Mouse (Mus musculus) left cerebral cortex, adult 2 months (tissue): ENCODE measurements at regions not wholly inside any gene's neighbourhood (a gene's known extent, or its start where the extent isn't known, plus 50 kb on each side); places are given as distances from the start of the nearest gene placed in this dataset.
A peak's percentile ranks its signal among the peaks of the same experiment; 100 is the strongest.

Experiments
- DNase-seq, 2 experiments: peaks; one replicate each; pipeline ENCODE4 v3.0.0; 2021 to 2022; ENCODE audit warnings: low spot score in 2 of 2, mixed read lengths in 1 of 2; ENCODE audit errors: extremely low spot score in 1 of 2
- H3K27ac ChIP-seq: fragments of 200-600 bp; 2 replicates; pipeline ENCODE4 v1.8.1; 2022
- H3K4me3 ChIP-seq: fragments of 200-600 bp; 2 replicates; pipeline ENCODE4 v1.8.1; 2022
- CTCF ChIP-seq: fragments of 200-600 bp; IDR thresholded peaks from 2 replicates; pipeline ENCODE4 v1.8.1; 2022; ENCODE audit warnings: antibody characterized with exemption, mild to moderate bottlenecking, moderate library complexity
- intact Hi-C: fragments of 180-260 bp; cut with DNase I; formaldehyde crosslinking; loops from one replicate; pipeline ENCODE4 v1.15.1; 2025

DNA sequence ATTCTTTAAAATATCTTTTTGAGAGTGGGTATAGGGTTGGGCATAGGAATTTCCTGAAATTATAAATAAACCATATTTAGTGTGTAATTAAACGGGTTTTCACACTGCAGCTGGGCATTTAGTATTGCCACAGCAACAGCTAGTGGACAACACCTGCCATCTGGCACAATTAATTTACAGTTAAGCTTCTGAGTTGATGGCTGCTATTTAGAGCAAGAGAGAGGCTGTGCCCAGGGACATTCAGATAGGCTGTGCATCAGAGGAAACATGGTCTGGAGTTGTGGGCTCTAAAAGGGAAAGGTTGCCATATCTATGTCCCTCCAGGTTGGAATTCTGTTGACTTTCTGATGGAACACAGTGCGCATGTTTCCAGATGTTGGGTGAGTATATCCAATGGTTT lies 227.1 kb downstream of the Pth2r start:
- intact Hi-C loops = no loop called here
- H3K4me3 ChIP-seq = no peak overlapping the region
- DNase-seq = no peak
- no peak overlapping the region for H3K27ac ChIP-seq
- TF ChIP-seq CTCF = no peak

DNA sequence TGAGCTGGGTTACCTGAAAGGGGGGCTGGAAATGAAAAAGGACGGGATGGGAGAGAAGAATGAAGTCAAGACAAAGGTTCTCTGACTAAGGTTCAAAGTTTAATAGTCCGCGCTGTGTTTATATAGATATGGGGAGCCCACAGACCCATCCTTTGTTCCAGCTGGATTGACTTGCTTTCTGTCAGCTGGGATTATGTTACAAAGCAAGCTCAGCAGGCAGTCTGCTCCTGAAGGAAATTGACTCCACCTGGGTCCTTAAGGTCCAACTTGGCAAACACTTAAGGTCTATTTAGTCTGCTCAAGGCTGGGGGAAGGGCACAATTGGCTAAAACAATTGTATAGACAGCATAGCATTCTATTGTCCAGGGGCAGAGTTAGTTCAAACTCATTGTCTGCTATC lies 253.8 kb downstream of the Pth2r start:
- intact Hi-C loops = loop anchor here (5.0 to 10.0 kb wide), 2 partner anchors 203 to 1279 kb away; partner anchors contain the start of gene Kansl1l
- H3K4me3 ChIP-seq = no peak overlapping the region
- no peak overlapping the region for H3K27ac ChIP-seq
- no peak for DNase-seq
- no peak for TF ChIP-seq CTCF

DNA sequence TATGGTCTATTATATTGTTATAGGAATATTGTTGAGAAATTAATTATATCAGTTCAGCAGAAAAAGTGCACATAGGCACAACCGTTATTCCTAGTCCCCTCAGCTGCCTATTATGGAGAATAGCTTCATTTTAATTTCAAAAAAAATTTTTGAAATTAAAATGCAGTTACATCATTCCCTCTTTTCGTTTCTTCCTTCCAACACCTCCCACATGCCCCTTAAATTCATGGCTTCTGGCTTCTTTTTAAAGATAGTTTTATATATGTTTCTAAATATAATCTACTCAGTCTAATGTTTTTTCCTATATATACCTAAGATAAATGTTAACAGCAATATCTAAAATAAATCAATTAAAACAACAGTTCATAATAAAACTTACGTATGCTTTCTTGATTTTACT lies 256.7 kb downstream of the Pth2r start:
- Histone ChIP-seq H3K27ac (peak overlapping the region; percentile 71; the same call in 1 of the 2 replicates), H3K4me3 (no peak overlapping the region)
- no peak for TF ChIP-seq CTCF
- intact Hi-C loops = loop anchor here (5.0 to 10.0 kb wide), 2 partner anchors 206 to 1276 kb away; partner anchors contain the start of gene Kansl1l
- DNase-seq = no peak

DNA sequence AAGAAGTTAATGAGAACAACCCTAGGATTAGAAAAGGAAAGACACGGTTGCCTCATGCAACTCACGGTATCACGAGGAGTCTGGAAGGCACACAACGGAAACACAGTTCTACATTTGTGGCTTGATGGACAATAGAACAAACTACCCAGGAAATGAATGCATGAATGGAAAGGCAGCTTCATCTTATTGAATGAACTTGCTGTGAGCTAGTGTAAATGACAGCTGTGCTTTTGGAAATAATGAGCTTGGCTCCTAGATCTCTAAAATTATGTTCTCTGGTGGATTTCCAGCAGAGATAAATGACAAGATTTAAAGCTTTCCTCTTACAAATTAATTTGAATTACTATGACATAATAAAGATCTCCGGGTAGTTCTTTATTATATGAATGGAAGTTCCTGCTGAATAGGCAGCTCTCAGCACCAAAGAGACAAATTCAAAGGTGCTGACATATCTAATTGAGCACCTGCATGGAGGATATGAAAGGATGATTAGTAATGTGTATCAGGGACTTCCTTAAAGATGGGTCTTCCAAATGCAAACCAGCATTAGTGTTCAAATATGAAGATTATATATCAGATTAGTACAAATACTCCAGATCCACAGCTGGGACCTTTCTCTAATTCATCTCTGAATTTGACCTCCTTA lies 262.5 kb downstream of the Pth2r start:
- Histone ChIP-seq H3K4me3 (no peak overlapping the region), H3K27ac (no peak overlapping the region)
- TF ChIP-seq CTCF = no peak
- intact Hi-C loops = no loop called here
- no peak for DNase-seq

DNA sequence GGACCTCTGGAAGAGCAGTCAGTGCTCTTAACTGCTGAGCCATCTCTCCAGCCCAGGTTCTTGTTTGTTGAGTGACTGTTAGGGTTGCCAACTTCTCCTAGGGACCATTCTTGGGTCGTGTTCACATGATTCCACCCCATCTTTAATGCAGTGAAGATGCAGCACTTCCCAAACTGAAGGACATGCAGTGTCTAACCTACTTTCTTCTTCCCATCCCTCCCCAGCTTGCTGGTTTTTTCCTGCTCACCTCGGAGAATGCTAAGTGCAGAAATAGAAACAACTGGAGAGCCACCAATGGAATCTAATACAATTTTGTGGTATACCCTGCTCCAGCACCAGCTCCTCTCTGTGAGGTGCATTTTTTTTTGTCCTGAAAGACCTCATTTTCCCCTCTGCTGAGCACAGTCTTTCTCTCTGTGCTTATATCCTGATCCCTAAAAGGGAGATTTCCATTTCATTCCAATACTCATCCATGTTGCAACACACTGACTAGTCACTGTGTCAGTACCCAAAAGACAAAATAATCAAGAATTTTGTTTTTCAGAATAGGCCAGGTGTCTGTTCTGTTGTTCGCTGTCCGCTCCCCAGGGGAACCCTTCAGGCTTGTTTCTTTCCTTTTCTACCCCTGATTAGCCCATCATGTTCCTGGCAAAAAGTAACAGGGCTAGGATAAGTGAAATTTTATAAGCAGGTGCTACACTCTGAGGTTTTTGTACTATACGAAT lies 263.6 kb downstream of the Pth2r start:
- intact Hi-C loops = loop anchor here (5.0 kb wide), 1 partner anchor 92 kb away; no protein-coding TSS in a partner anchor
- Histone ChIP-seq H3K4me3 (no peak overlapping the region), H3K27ac (no peak overlapping the region)
- no peak for DNase-seq
- TF ChIP-seq CTCF = no peak

DNA sequence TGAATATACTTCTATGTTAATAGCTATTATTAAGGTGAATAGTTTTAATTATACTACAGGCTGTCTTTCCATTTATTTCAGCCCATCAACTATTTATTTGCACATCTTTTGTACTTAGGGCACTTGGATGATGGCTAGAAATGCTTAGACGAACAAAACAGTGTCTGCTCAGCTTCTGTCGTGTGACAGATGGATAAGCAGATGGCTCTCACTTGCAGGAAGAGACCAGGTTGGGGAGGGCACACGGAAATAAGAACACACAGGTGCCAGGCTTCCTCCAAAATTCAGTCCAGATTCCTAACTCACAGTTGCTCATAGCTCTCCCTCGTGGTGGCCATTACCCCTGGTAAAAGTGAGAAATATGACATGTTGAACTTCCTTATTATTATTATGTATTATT lies 267.0 kb downstream of the Pth2r start:
- intact Hi-C loops = loop anchor here (5.0 kb wide), 1 partner anchor 88 kb away; no protein-coding TSS in a partner anchor
- peak in 1 of 2 experiments; percentile 24 for DNase-seq
- no peak for TF ChIP-seq CTCF
- no peak overlapping the region for H3K4me3 ChIP-seq
- no peak overlapping the region for H3K27ac ChIP-seq

DNA sequence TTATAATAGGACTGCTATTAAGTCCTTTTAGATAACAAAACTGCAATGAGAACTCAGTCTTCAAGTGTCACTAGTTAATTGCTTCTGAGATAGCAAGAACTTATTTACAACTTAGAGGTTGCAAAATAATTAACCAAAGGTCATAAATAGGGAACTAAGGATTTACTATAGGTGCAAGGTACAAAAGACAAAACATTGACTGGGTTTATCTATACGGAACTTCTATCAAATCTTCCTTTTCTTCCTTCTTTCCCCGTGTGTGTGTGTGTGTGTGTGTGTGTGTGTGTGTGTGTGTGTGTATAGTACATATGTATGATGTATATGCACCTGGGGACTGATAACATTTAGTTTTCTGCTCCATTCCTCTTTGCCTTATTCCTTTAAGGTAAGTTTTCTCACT lies 305.5 kb downstream of the Pth2r start:
- intact Hi-C loops = no loop called here
- no peak overlapping the region for H3K4me3 ChIP-seq
- no peak overlapping the region for H3K27ac ChIP-seq
- no peak for TF ChIP-seq CTCF
- no peak for DNase-seq

DNA sequence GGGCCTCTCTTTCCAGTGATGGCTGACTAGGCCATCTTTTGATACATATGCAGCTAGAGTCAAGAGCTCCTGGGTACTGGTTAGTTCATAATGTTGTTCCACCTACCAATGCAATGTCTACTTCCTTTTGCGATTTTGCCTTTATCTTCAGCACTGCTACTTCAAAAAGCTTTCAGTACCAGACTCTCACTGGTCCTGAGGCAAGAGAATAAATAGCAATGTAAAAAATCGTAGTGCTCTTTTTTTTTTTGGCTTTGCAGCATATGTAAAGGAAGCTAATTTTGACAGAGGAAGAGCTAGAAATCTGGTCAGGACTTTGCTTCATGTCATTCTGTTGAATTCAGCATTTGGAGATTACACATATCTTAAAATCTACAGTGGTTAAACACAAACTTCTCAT lies 291.0 kb upstream of the Crygf start:
- intact Hi-C loops = loop anchor here (5.0 kb wide), 2 partner anchors 88 to 303 kb away; no protein-coding TSS in a partner anchor
- Histone ChIP-seq H3K27ac (no peak overlapping the region), H3K4me3 (no peak overlapping the region)
- DNase-seq = no peak
- TF ChIP-seq CTCF = no peak

DNA sequence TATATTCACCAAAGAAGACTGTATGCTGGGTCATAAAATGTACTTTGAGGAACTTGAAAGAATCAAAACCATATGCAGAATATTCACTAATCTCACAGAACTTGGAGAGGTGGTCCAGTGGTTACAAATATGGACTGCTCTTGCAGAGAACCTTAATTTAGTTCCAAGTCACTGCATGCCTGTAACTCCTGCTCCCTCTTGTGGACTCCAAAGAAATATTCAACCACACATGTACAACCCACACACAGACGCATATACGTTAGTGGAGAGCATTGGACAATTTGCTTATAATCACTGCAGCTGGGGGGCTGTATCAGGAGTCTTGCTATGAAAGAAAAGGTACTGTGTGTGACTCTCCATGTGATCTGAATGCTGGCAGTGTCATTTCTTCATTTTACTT lies 271.9 kb upstream of the Crygf start:
- no peak for DNase-seq
- Histone ChIP-seq H3K27ac (no peak overlapping the region), H3K4me3 (no peak overlapping the region)
- intact Hi-C loops = loop anchor here (5.0 kb wide), 1 partner anchor 342 kb away; no protein-coding TSS in a partner anchor
- TF ChIP-seq CTCF = peak; percentile 33

DNA sequence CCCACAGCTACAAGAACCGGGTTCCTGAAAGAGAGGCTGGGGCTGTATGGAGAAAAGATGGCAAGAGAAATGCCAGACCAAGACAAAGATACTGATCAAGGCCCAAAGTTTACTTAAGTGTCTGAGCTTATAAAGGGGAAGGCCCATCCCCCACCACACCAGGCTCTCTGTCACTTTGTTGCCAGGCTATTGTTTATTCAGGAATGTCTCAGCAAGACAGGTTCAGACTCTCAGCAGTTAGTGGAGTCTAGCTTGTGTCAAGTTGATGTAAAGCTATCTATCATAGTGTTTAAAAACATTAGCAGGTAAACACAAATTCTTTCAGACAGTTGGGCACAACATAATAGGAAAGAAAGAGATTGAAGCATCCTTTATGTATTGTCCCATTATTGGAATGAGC lies 244.4 kb upstream of the Crygf start:
- no peak for TF ChIP-seq CTCF
- Histone ChIP-seq H3K27ac (no peak overlapping the region), H3K4me3 (no peak overlapping the region)
- no peak for DNase-seq
- intact Hi-C loops = no loop called here

DNA sequence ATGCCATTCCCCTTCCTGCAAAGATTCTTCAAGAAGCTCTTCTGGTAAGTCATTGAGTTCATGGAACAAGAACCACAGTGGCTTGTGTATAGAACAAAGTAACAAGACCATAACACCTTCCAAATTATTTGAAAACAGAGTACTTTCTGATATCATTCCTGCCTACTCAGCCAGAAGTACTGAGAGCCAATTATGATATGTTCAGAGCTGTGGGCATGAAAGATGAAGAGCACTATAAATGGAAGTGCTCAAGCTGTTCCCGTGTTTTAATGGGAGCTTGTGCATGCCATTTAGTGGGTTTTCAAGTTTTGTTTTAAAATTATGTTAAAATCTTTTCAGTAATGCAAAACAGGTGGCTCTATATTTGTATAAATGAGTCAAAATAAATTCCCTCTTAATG lies 239.0 kb upstream of the Crygf start:
- no peak for TF ChIP-seq CTCF
- DNase-seq = no peak
- intact Hi-C loops = no loop called here
- no peak overlapping the region for H3K27ac ChIP-seq
- H3K4me3 ChIP-seq = no peak overlapping the region

DNA sequence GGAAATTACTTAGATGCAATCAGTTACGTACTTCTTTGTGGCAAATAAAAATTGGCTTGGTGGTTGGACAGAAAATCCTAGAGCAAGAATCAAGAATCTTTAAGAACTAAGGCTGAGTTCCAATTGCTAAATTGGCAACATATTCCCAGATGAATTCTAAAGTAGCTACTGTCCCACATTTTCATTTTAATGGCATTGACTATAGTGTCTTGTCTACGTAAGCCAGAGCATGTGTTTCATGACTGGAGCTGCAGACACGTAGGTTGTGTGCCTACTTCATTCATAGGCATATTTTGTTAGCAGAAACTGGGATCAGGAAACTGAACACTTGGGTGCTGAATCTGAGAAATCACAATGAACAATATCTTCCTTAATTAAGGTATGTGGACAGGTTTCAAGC lies 196.1 kb upstream of the Crygf start:
- no peak for TF ChIP-seq CTCF
- Histone ChIP-seq H3K27ac (no peak overlapping the region), H3K4me3 (no peak overlapping the region)
- no peak for DNase-seq
- intact Hi-C loops = no loop called here
